Mouse (Mus musculus): ENCODE results near the gene Dolk.

DNA sequence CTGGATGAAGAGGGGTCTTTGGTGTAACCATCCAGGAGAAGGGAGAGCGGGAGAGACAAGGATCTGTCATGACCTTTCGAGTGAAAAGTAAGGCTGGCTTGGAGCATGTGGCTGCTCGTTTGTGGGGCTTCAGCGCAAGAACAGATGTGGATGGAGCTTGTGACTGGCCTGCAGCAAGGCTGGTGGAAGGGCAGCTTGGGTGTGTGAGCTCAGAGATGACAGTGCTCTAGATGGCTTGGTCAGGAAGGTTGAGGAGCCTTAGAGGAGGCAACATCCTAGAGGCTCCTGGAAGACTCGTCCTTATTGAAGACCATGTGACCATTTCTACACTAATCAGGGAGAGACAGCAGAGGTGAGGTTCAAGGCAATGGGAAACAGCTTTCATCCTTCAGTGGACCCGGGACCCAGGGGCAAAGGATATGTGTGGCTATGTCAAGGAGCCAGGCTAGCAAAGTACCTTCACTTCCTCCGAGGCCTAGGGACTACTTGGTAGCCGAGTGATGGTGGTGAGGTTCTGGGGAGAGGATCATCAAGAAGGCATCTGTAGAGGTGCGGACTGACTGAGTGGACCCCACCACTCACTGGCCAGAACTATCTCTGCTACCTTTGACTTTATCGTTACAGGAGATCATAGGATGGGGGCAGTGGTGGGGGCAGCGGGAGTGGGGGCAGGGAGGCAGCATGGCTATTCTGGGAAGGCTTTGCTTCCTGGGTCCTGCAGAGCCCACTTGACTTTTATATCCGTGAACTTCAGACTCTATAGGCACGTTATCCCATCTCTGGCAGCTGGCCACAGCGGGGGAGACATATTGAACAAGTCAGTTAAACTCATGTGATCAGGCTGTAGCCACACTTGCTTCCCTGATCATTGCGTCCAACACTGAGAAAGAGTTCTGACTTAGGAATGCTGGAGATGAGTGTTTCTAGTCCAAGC lies 26.7 kb downstream of the Dolk start:
- TF ChIP-seq CTCF (IDR thresholded peaks at IDR 0.05; ENCODE audit: low read depth) (no peak), EP300 (IDR thresholded peaks at IDR 0.05; ENCODE audit: low read depth) (no peak)
